Mouse (Mus musculus): ENCODE data around the gene Trib3. TPM values are rescaled to one million over a fixed set of nuclear protein-coding genes. Genes with fewer than 3 reads are reported as not detected.

Gene Trib3
- polyA plus RNA-seq (2014; fragmentation: Illumina TruSeq; extraction: RNeasy Lipid Tissue Mini Kit (QIAGEN cat#74804); ENCODE audit: insufficient read depth, low read depth, low replicate concordance) = 4.1 TPM

GRCm38 (mm10) chr2:152343329-152344213, at the start of gene Trib3:
Gene Trib3 (minus strand): TSS chr2:152344032.

GRCm38 (mm10) chr2:152376345-152376741, 32.5 kb upstream of the Trib3 start, which contains the start of gene Nrsn2:
Gene Nrsn2 (minus strand): TSS chr2:152376638.

GRCm38 (mm10) chr2:152332101-152332825, 11.6 kb downstream of the Trib3 start, which contains the start of gene Rbck1:
Gene Rbck1 (minus strand): TSS chr2:152332653.

GRCm38 (mm10) chr2:152293727-152294475, 49.9 kb downstream of the Trib3 start, which contains the start of gene Tbc1d20:
Gene Tbc1d20 (plus strand): TSS chr2:152293828.

Other genes starting within 250 kb of the Trib3 start
- gene Srxn1, start 238.5 kb downstream of the Trib3 start, polyA plus RNA-seq (2014; fragmentation: Illumina TruSeq; extraction: RNeasy Lipid Tissue Mini Kit (QIAGEN cat#74804); ENCODE audit: insufficient read depth, low read depth, low replicate concordance) = 13.4 TPM
- gene Tcf15, start 200.5 kb downstream of the Trib3 start, polyA plus RNA-seq (2014; fragmentation: Illumina TruSeq; extraction: RNeasy Lipid Tissue Mini Kit (QIAGEN cat#74804); ENCODE audit: insufficient read depth, low read depth, low replicate concordance) = 0.76 TPM
- gene Csnk2a1, start 117.2 kb downstream of the Trib3 start, polyA plus RNA-seq (2014; fragmentation: Illumina TruSeq; extraction: RNeasy Lipid Tissue Mini Kit (QIAGEN cat#74804); ENCODE audit: insufficient read depth, low read depth, low replicate concordance) = 36.7 TPM
- gene Tbc1d20, start 50.2 kb downstream of the Trib3 start, polyA plus RNA-seq (2014; fragmentation: Illumina TruSeq; extraction: RNeasy Lipid Tissue Mini Kit (QIAGEN cat#74804); ENCODE audit: insufficient read depth, low read depth, low replicate concordance) = 38.9 TPM
- 61.4 TPM for gene Rbck1, start 11.4 kb downstream of the Trib3 start, polyA plus RNA-seq (2014; fragmentation: Illumina TruSeq; extraction: RNeasy Lipid Tissue Mini Kit (QIAGEN cat#74804); ENCODE audit: insufficient read depth, low read depth, low replicate concordance)
- gene Nrsn2, start 32.6 kb upstream of the Trib3 start, polyA plus RNA-seq (2014; fragmentation: Illumina TruSeq; extraction: RNeasy Lipid Tissue Mini Kit (QIAGEN cat#74804); ENCODE audit: insufficient read depth, low read depth, low replicate concordance) = not detected
- 1.6 TPM for gene Sox12, start 54.0 kb upstream of the Trib3 start, polyA plus RNA-seq (2014; fragmentation: Illumina TruSeq; extraction: RNeasy Lipid Tissue Mini Kit (QIAGEN cat#74804); ENCODE audit: insufficient read depth, low read depth, low replicate concordance)
- gene Zcchc3, start 71.0 kb upstream of the Trib3 start, polyA plus RNA-seq (2014; fragmentation: Illumina TruSeq; extraction: RNeasy Lipid Tissue Mini Kit (QIAGEN cat#74804); ENCODE audit: insufficient read depth, low read depth, low replicate concordance) = 3.9 TPM
- 11.0 TPM for gene 6820408C15Rik, start 71.6 kb upstream of the Trib3 start, polyA plus RNA-seq (2014; fragmentation: Illumina TruSeq; extraction: RNeasy Lipid Tissue Mini Kit (QIAGEN cat#74804); ENCODE audit: insufficient read depth, low read depth, low replicate concordance)
- not detected for gene Defb23, start 120.6 kb upstream of the Trib3 start, polyA plus RNA-seq (2014; fragmentation: Illumina TruSeq; extraction: RNeasy Lipid Tissue Mini Kit (QIAGEN cat#74804); ENCODE audit: insufficient read depth, low read depth, low replicate concordance)
- gene Defb20, start 133.0 kb upstream of the Trib3 start, polyA plus RNA-seq (2014; fragmentation: Illumina TruSeq; extraction: RNeasy Lipid Tissue Mini Kit (QIAGEN cat#74804); ENCODE audit: insufficient read depth, low read depth, low replicate concordance) = not detected
- gene Defb22, start 146.1 kb upstream of the Trib3 start, polyA plus RNA-seq (2014; fragmentation: Illumina TruSeq; extraction: RNeasy Lipid Tissue Mini Kit (QIAGEN cat#74804); ENCODE audit: insufficient read depth, low read depth, low replicate concordance) = not detected
- not detected for gene Defb26, start 167.7 kb upstream of the Trib3 start, polyA plus RNA-seq (2014; fragmentation: Illumina TruSeq; extraction: RNeasy Lipid Tissue Mini Kit (QIAGEN cat#74804); ENCODE audit: insufficient read depth, low read depth, low replicate concordance)
- gene Defb28, start 174.2 kb upstream of the Trib3 start, polyA plus RNA-seq (2014; fragmentation: Illumina TruSeq; extraction: RNeasy Lipid Tissue Mini Kit (QIAGEN cat#74804); ENCODE audit: insufficient read depth, low read depth, low replicate concordance) = not detected
- gene Defb29, start 196.1 kb upstream of the Trib3 start, polyA plus RNA-seq (2014; fragmentation: Illumina TruSeq; extraction: RNeasy Lipid Tissue Mini Kit (QIAGEN cat#74804); ENCODE audit: insufficient read depth, low read depth, low replicate concordance) = not detected
- gene Gm17416, start 225.3 kb upstream of the Trib3 start, polyA plus RNA-seq (2014; fragmentation: Illumina TruSeq; extraction: RNeasy Lipid Tissue Mini Kit (QIAGEN cat#74804); ENCODE audit: insufficient read depth, low read depth, low replicate concordance) = not detected
- not detected for gene Defb21, start 228.7 kb upstream of the Trib3 start, polyA plus RNA-seq (2014; fragmentation: Illumina TruSeq; extraction: RNeasy Lipid Tissue Mini Kit (QIAGEN cat#74804); ENCODE audit: insufficient read depth, low read depth, low replicate concordance)
- gene Defb19, start 236.3 kb upstream of the Trib3 start, polyA plus RNA-seq (2014; fragmentation: Illumina TruSeq; extraction: RNeasy Lipid Tissue Mini Kit (QIAGEN cat#74804); ENCODE audit: insufficient read depth, low read depth, low replicate concordance) = not detected

Data from lung, adult 10 weeks (tissue).